Mouse (Mus musculus): ENCODE data around the gene Rtkn.

GRCm38 (mm10) chr6:83162701-83163100 is 27.4 kb downstream of the Rtkn start:
- TF ChIP-seq CTCF (IDR thresholded peaks at IDR 0.05; ENCODE audit: low read depth) = peak; percentile 84
- no peak for TF ChIP-seq EP300 (IDR thresholded peaks at IDR 0.05; ENCODE audit: low read depth)

Measured in liver, embryonic 14.5 days (tissue).